Mouse (Mus musculus) heart, adult 10 weeks (tissue): ENCODE results near the gene Ubl4b. TPM values are rescaled to one million over a fixed set of nuclear protein-coding genes. Genes with fewer than 3 reads are reported as not detected.

Experiments used
- polyA plus RNA-seq: library from polyadenylated mRNA; stranded (reverse); fragments of 350-450 nt; fragmentation: Illumina TruSeq; extraction: RNeasy Lipid Tissue Mini Kit (QIAGEN cat#74804); gene quantifications from one replicate; pipeline ENCODE4 v1.2.3, GENCODE M21; 2014; ENCODE audit warnings: low read depth, low replicate concordance

Gene Ubl4b
- polyA plus RNA-seq = not detected

GRCm38 (mm10) chr3:107554842-107555241, at the start of gene Ubl4b:
Ubl4b (minus strand) TSS chr3:107555073.

GRCm38 (mm10) chr3:107594662-107595263, 39.9 kb upstream of the Ubl4b start, which contains the start of gene Alx3:
Alx3 (plus strand) TSS chr3:107595031.

GRCm38 (mm10) chr3:107517631-107518108, 37.2 kb downstream of the Ubl4b start, which contains the start of gene Slc6a17:
Slc6a17 (minus strand) TSS chr3:107518018.

Other genes with a start within 250 kb of the Ubl4b start
- 8.9 TPM for gene Rbm15, start 221.4 kb downstream of the Ubl4b start, polyA plus RNA-seq
- gene Kcnc4, start 95.5 kb downstream of the Ubl4b start, polyA plus RNA-seq = 0.34 TPM
- gene Slc6a17, start 37.1 kb downstream of the Ubl4b start, polyA plus RNA-seq = 3.1 TPM
- not detected for gene Alx3, start 40.0 kb upstream of the Ubl4b start, polyA plus RNA-seq
- not detected for gene Gm10961, start 76.2 kb upstream of the Ubl4b start, polyA plus RNA-seq
- 21.8 TPM for gene Strip1, start 76.6 kb upstream of the Ubl4b start, polyA plus RNA-seq
- 79.7 TPM for gene Ahcyl1, start 141.5 kb upstream of the Ubl4b start, polyA plus RNA-seq
- gene Csf1, start 205.4 kb upstream of the Ubl4b start, polyA plus RNA-seq = 28.0 TPM